Mouse (Mus musculus) hindbrain, embryonic 10.5 days (tissue): ENCODE measurements around the gene Gm11639. TPM values are rescaled to one million over a fixed set of nuclear protein-coding genes. Genes with fewer than 3 reads are reported as not detected.
A peak's percentile ranks its signal among the peaks of the same experiment; 100 is the strongest.
"Not testable (repeated sequence)": the region's sequence is repeated elsewhere in the genome, so short reads cannot be mapped to it uniquely, and the experiment has no call there.

Experiments
- DNase-seq: peaks from one replicate; pipeline ENCODE4 v3.0.0-alpha.2; 2017; ENCODE audit warnings: low spot score
- H3K27ac ChIP-seq: fragments of 300-500 bp; sonication (generic); 2 replicates; pipeline ENCODE4 v1.5.1; 2016; ENCODE audit warnings: mild to moderate bottlenecking, moderate library complexity
- H3K27me3 ChIP-seq: fragments of 300-500 bp; sonication (generic); 2 replicates; pipeline ENCODE4 v1.6.1; 2016; ENCODE audit warnings: mild to moderate bottlenecking; ENCODE audit not compliant: poor library complexity, insufficient read depth, severe bottlenecking
- H3K36me3 ChIP-seq: fragments of 300-500 bp; sonication (generic); 2 replicates; pipeline ENCODE4 v1.6.1; 2016; ENCODE audit warnings: mild to moderate bottlenecking, moderate library complexity
- H3K4me1 ChIP-seq: fragments of 300-500 bp; sonication (generic); replicated peaks from 2 replicates; pipeline ENCODE4 v1.6.1; 2016; ENCODE audit warnings: mild to moderate bottlenecking
- H3K4me3 ChIP-seq: fragments of 300-500 bp; sonication (generic); 2 replicates; pipeline ENCODE4 v1.5.1; 2016; ENCODE audit warnings: mild to moderate bottlenecking, moderate library complexity
- H3K9me3 ChIP-seq: fragments of 300-500 bp; sonication (generic); 2 replicates; pipeline ENCODE4 v1.6.1; 2016; ENCODE audit warnings: mild to moderate bottlenecking, moderate library complexity
- whole genome bisulfite sequencing: fragments of 180-500 bp; shearing (Covaris S2); methylation state at CpG from one replicate; pipeline ENCODE4 v1.1.7; 2016; 5-methylcytosine and 5-hydroxymethylcytosine counted together
- polyA plus RNA-seq: library from polyadenylated mRNA; unstranded; fragments of >200 nt; fragmentation: Nextera tagmentation; extraction: Ambion mirVana; gene quantifications from 2 replicates; pipeline ENCODE4 v1.2.1, GENCODE M21; 2016

Gm11639 gene
- polyA plus RNA-seq, 1 experiment from 2014 or later, result not detected

- H3K27ac ChIP-seq, result no peak overlapping the region
- 96% methylated on average over 7 of the region's 7 CpGs for WGBS
- H3K9me3 ChIP-seq, result no peaks in the 10 kb centered on the region
- H3K27me3 ChIP-seq, result no peaks in the 10 kb centered on the region
- no peaks in the 10 kb centered on the region for H3K4me1 ChIP-seq
- no peak for DNase-seq
- no peak overlapping the region for H3K4me3 ChIP-seq
- peaks cover 99% of the 10 kb centered on the region for H3K36me3 ChIP-seq
Measured at GRCm38 (mm10) chr11:105135692-105136091, 450.2 kb downstream of the Gm11639 start.

GRCm38 (mm10) chr11:105137255-105137654, 451.7 kb downstream of the Gm11639 start:
- not testable (repeated sequence) for H3K4me1 ChIP-seq, H3K4me3 ChIP-seq, H3K27me3 ChIP-seq, DNase-seq, H3K27ac ChIP-seq, H3K9me3 ChIP-seq
- WGBS, result 91% methylated on average over 2 of the region's 2 CpGs
- H3K36me3 ChIP-seq, result peaks cover 95% of the 10 kb centered on the region

- 94% methylated on average over 7 of the region's 8 CpGs for WGBS
- peaks cover 62% of the 10 kb centered on the region for H3K36me3 ChIP-seq
- H3K4me3 ChIP-seq, H3K27ac ChIP-seq, DNase-seq, H3K4me1 ChIP-seq, H3K27me3 ChIP-seq, H3K9me3 ChIP-seq: not testable (repeated sequence)
Measured at GRCm38 (mm10) chr11:105140512-105140911, 455.0 kb downstream of the Gm11639 start.

- no peaks in the 10 kb centered on the region for H3K4me1 ChIP-seq
- 93% methylated on average over 5 of the region's 5 CpGs for WGBS
- no peaks in the 10 kb centered on the region for H3K27me3 ChIP-seq
- DNase-seq, result no peak
- no peak overlapping the region for H3K4me3 ChIP-seq
- no peaks in the 10 kb centered on the region for H3K9me3 ChIP-seq
- H3K36me3 ChIP-seq, result peaks cover 56% of the 10 kb centered on the region
- H3K27ac ChIP-seq, result no peak overlapping the region
Measured at GRCm38 (mm10) chr11:105141115-105141514, 455.6 kb downstream of the Gm11639 start.

- Histone ChIP-seq H3K4me1 (no peaks in the 10 kb centered on the region), H3K36me3 (peaks cover 32% of the 10 kb centered on the region), H3K4me3 (no peak overlapping the region), H3K9me3 (no peaks in the 10 kb centered on the region), H3K27ac (no peak overlapping the region), H3K27me3 (no peaks in the 10 kb centered on the region)
- no peak for DNase-seq
Measured at GRCm38 (mm10) chr11:105143564-105143963, 458.1 kb downstream of the Gm11639 start.

- Histone ChIP-seq H3K4me3 (no peak overlapping the region), H3K27ac (no peak overlapping the region), H3K4me1 (no peaks in the 10 kb centered on the region), H3K27me3 (no peaks in the 10 kb centered on the region), H3K36me3 (peaks cover 26% of the 10 kb centered on the region), H3K9me3 (no peaks in the 10 kb centered on the region)
- DNase-seq, result no peak
- 82% methylated on average over 3 of the region's 3 CpGs for WGBS
Measured at GRCm38 (mm10) chr11:105144084-105144483, 458.6 kb downstream of the Gm11639 start.

GRCm38 (mm10) chr11:105144508-105145210, 459.2 kb downstream of the Gm11639 start:
- Histone ChIP-seq H3K27me3 (no peaks in the 10 kb centered on the region), H3K36me3 (peaks cover 21% of the 10 kb centered on the region), H3K27ac (no peak overlapping the region), H3K4me1 (no peaks in the 10 kb centered on the region), H3K4me3 (no peak overlapping the region), H3K9me3 (no peaks in the 10 kb centered on the region)
- WGBS, result 83% methylated on average over 11 of the region's 11 CpGs
- DNase-seq, result no peak

GRCm38 (mm10) chr11:105145211-105145610, 459.7 kb downstream of the Gm11639 start:
- DNase-seq, result no peak

GRCm38 (mm10) chr11:105146593-105146992, 461.1 kb downstream of the Gm11639 start, which contains the start of gene Gm10842:
TSS of gene Gm10842 (plus strand) at chr11:105146893.
- 69% methylated on average over 3 of the region's 3 CpGs for WGBS
- H3K27ac ChIP-seq, result no peak within 1 kb of the TSS
- no peak for DNase-seq
- peaks cover 2% of the 10 kb centered on the region; the same call in 1 of the 2 replicates for H3K36me3 ChIP-seq
- no peak within 1 kb of the TSS for H3K4me3 ChIP-seq
- H3K4me1 ChIP-seq, result peaks cover 7% of the 10 kb centered on the region
- H3K9me3 ChIP-seq, result no peaks in the 10 kb centered on the region
- peaks cover 8% of the 10 kb centered on the region for H3K27me3 ChIP-seq

More at GRCm38 (mm10) chr11:105145211-105145610, 459.7 kb downstream of the Gm11639 start:
- Histone ChIP-seq H3K4me3 (no peak overlapping the region), H3K27me3 (peaks cover 1% of the 10 kb centered on the region; the same call in 1 of the 2 replicates), H3K36me3 (peaks cover 15% of the 10 kb centered on the region), H3K4me1 (no peaks in the 10 kb centered on the region), H3K9me3 (no peaks in the 10 kb centered on the region), H3K27ac (no peak overlapping the region)
- 92% methylated on average over 10 of the region's 10 CpGs for WGBS

GRCm38 (mm10) chr11:105149353-105149752, 463.8 kb downstream of the Gm11639 start:
- Histone ChIP-seq H3K9me3 (no peaks in the 10 kb centered on the region), H3K36me3 (no peaks in the 10 kb centered on the region), H3K4me3 (no peak overlapping the region), H3K27ac (no peak overlapping the region), H3K27me3 (peaks cover 8% of the 10 kb centered on the region), H3K4me1 (peaks cover 28% of the 10 kb centered on the region)
- WGBS, result 85% methylated on average over 3 of the region's 3 CpGs
- DNase-seq, result no peak

- WGBS, result 94% methylated on average over 1 of the region's 1 CpGs
- Histone ChIP-seq H3K27ac (no peak overlapping the region), H3K27me3 (peaks cover 8% of the 10 kb centered on the region), H3K4me1 (peaks cover 28% of the 10 kb centered on the region), H3K4me3 (no peak overlapping the region), H3K36me3 (no peaks in the 10 kb centered on the region), H3K9me3 (no peaks in the 10 kb centered on the region)
- no peak for DNase-seq
Measured at GRCm38 (mm10) chr11:105149766-105150165, 464.3 kb downstream of the Gm11639 start.

GRCm38 (mm10) chr11:105150691-105151090, 465.2 kb downstream of the Gm11639 start:
- H3K27me3 ChIP-seq, result peaks cover 8% of the 10 kb centered on the region
- H3K4me3 ChIP-seq, result no peak overlapping the region
- no peaks in the 10 kb centered on the region for H3K36me3 ChIP-seq
- 65% methylated on average over 4 of the region's 4 CpGs for WGBS
- H3K4me1 ChIP-seq, result peaks cover 32% of the 10 kb centered on the region
- no peaks in the 10 kb centered on the region for H3K9me3 ChIP-seq
- no peak for DNase-seq
- no peak overlapping the region for H3K27ac ChIP-seq

GRCm38 (mm10) chr11:105151226-105152016, 465.9 kb downstream of the Gm11639 start:
- H3K36me3 ChIP-seq, result no peaks in the 10 kb centered on the region
- H3K9me3 ChIP-seq, result no peaks in the 10 kb centered on the region
- H3K27ac ChIP-seq, result no peak overlapping the region
- H3K4me1 ChIP-seq, result peaks cover 32% of the 10 kb centered on the region
- H3K4me3 ChIP-seq, result 0 out of 2 replicates have a peak overlapping the region, but pooled peaks have one; percentile 27
- peaks cover 8% of the 10 kb centered on the region for H3K27me3 ChIP-seq
- DNase-seq, result peak; percentile 9
- WGBS, result 29% methylated on average over 18 of the region's 19 CpGs
